In genomic region chr11:48871201-48871772, GRCm38 (mm10) we compare ENCODE assay signal across 7 mouse cellular contexts. TPM values are rescaled to one million over a fixed set of nuclear protein-coding genes. Genes with fewer than 3 reads are reported as not detected.
DNase-seq lines count a peak whose midpoint lies in the region; ATAC-seq and TF ChIP-seq lines count a peak whose summit lies in the region.

TSS of gene Irgm1 (minus strand) at chr11:48871683.

- peak; percentile 89 for DNase-seq in NIH3T3 (ENCODE audit: low read depth)
- peak; percentile 46 for DNase-seq in brain, embryonic 14.5 days (ENCODE audit: low read depth)
- peak; percentile 49 for DNase-seq in heart, postnatal 25 days (ENCODE audit: low spot score)
- no peak for DNase-seq in large intestine, adult 2 months (ENCODE audit: low read depth, low spot score)

- no peak for TF ChIP-seq POLR2A in brain, embryonic 14.5 days (IDR thresholded peaks at IDR 0.05; ENCODE audit: borderline replicate concordance, extremely low read depth, insufficient read depth, insufficient read length, poor library complexity, severe bottlenecking)
- TF ChIP-seq POLR2A in small intestine, adult 2 months (IDR thresholded peaks at IDR 0.05; ENCODE audit: low read depth, low read length) = peak; percentile 60

- intact Hi-C loops in heart, postnatal 25 days (cut with DNase I) = loop anchor here (2.0 to 5.0 kb wide), 4 partner anchors 14 to 381 kb away; partner anchors contain the start of gene Btnl9

- peak within 1 kb of the TSS; percentile 52 for H3K9ac ChIP-seq in forebrain, embryonic 13.5 days

- 2% methylated on average over 19 of the region's 19 CpGs for WGBS in forebrain, embryonic 13.5 days
- WGBS in large intestine, adult 2 months = under 1% methylated on average over 19 of the region's 19 CpGs
- under 1% methylated on average over 19 of the region's 19 CpGs for WGBS in small intestine, adult 2 months

- H3K27ac ChIP-seq in forebrain, embryonic 13.5 days = no peak within 1 kb of the TSS
- peak within 1 kb of the TSS; percentile 94 for H3K27ac ChIP-seq in small intestine, adult 2 months (ENCODE audit: insufficient read depth, low read depth, low read length)

- peak within 1 kb of the TSS; percentile 66 for H3K4me2 ChIP-seq in forebrain, embryonic 13.5 days

- H3K4me1 ChIP-seq in forebrain, embryonic 13.5 days = peaks cover 12% of the 10 kb centered on the region
- peaks cover 14% of the 10 kb centered on the region; the same call in 1 of the 2 replicates for H3K4me1 ChIP-seq in small intestine, adult 2 months (ENCODE audit: control insufficient read depth, insufficient read depth, insufficient read length, low read length)

- peak within 1 kb of the TSS; percentile 41 for H3K4me3 ChIP-seq in forebrain, embryonic 13.5 days
- H3K4me3 ChIP-seq in small intestine, adult 2 months (ENCODE audit: low read depth, low read length) = peak within 1 kb of the TSS; percentile 81

- no peaks in the 10 kb centered on the region for H3K9me3 ChIP-seq in forebrain, embryonic 13.5 days (replicated peaks)

- peak; percentile 43; the same call in 1 of the 2 replicates for ATAC-seq in forebrain, embryonic 13.5 days
- ATAC-seq in megakaryocyte, adult 5-6 weeks (ENCODE audit: poor library complexity, severe bottlenecking) = peak; percentile 62

- peaks cover 11% of the 10 kb centered on the region for H3K27me3 ChIP-seq in forebrain, embryonic 13.5 days
- no peaks in the 10 kb centered on the region for H3K27me3 ChIP-seq in small intestine, adult 2 months (ENCODE audit: control insufficient read depth, insufficient read depth, low read length)

- peak; percentile 15; the same call in 1 of the 2 replicates for TF ChIP-seq CTCF in brain, embryonic 14.5 days (IDR thresholded peaks at IDR 0.05; ENCODE audit: borderline replicate concordance, extremely low read depth, insufficient read depth, insufficient read length)
- TF ChIP-seq CTCF in small intestine, adult 2 months (IDR thresholded peaks at IDR 0.05; ENCODE audit: extremely low read depth, insufficient read length, insufficient replicate concordance, low read depth, low read length) = no peak

- no peaks in the 10 kb centered on the region for H3K36me3 ChIP-seq in forebrain, embryonic 13.5 days (ENCODE audit: poor library complexity, severe bottlenecking)
- H3K36me3 ChIP-seq in small intestine, adult 2 months (ENCODE audit: control insufficient read depth, insufficient read depth, low read length) = peaks cover 10% of the 10 kb centered on the region

RNA-seq across cellular contexts. Expression of gene Irgm1, which starts in this region (rescaled TPM):
- polyA plus RNA-seq in brain, embryonic 14.5 days (2012; rRNA removed) = 1.2 and 1.9 TPM in 2 replicates
- polyA plus RNA-seq in forebrain, embryonic 13.5 days (2015; fragmentation: Nextera tagmentation; extraction: Ambion mirVana) = 1.6 and 1.9 TPM in 2 replicates
- 1 to 10 TPM; 8.8 to 8.9 TPM for total RNA-seq in heart, postnatal 25 days (2021)
- polyA plus RNA-seq in large intestine, adult 2 months (2012; rRNA removed) = 26.2 and 26.6 TPM in 2 replicates
- total RNA-seq in megakaryocyte, adult 5-6 weeks (2015) = 59.0 and 67.2 TPM in 2 replicates
- total RNA-seq in megakaryocyte, adult 5-6 weeks (2017) = 54.1 and 62.0 TPM in 2 replicates
- 1.8 and 7.4 TPM in 2 replicates for polyA plus RNA-seq in small intestine, adult 2 months (2012; rRNA removed)

Comparison
In these comparisons a context has a peak if more than half of its experiments do, and no peak if none do; other contexts are left out.
1. RNA of gene Irgm1 (total RNA-seq): 54.1 to 67.2 TPM in megakaryocyte, adult 5-6 weeks; 8.8 to 8.9 TPM in heart, postnatal 25 days; every median in the first group is over 4 times any median in the second.